Mouse (Mus musculus) NIH3T3 (cell line): ENCODE results near the gene Pla2g1b.
"Not testable (repeated sequence)": the region's sequence is repeated elsewhere in the genome, so short reads cannot be mapped to it uniquely, and the experiment has no call there.

ENCODE experiments used
- DNase-seq: peaks from one replicate; pipeline ENCODE4 v3.0.0-alpha.2; 2012; ENCODE audit warnings: low read depth

Pla2g1b gene

GRCm38 (mm10) chr5:115505617-115506016, 39.6 kb downstream of the Pla2g1b start:
- DNase-seq, result not testable (repeated sequence)

GRCm38 (mm10) chr5:115506454-115507201, 40.6 kb downstream of the Pla2g1b start, which contains the start of gene Pxn:
TSS of gene Pxn (plus strand) at chr5:115506676.
- DNase-seq, result peak; percentile 96

GRCm38 (mm10) chr5:115507267-115507980, 41.4 kb downstream of the Pla2g1b start:
- DNase-seq, result peak; percentile 19

GRCm38 (mm10) chr5:115507981-115508858, 42.2 kb downstream of the Pla2g1b start:
- peak; percentile 74 for DNase-seq

GRCm38 (mm10) chr5:115508859-115509147, 42.7 kb downstream of the Pla2g1b start:
- peak; percentile 61 for DNase-seq

- peak; percentile 30 for DNase-seq
These were observed 43.3 kb downstream of the Pla2g1b start for GRCm38 (mm10) chr5:115509321-115509761.

- DNase-seq, result peak; percentile 42
These were observed 44.0 kb downstream of the Pla2g1b start for GRCm38 (mm10) chr5:115509790-115510689.

GRCm38 (mm10) chr5:115512375-115512774, 46.3 kb downstream of the Pla2g1b start:
- DNase-seq, result no peak

GRCm38 (mm10) chr5:115513246-115513645, 47.2 kb downstream of the Pla2g1b start:
- DNase-seq, result no peak

GRCm38 (mm10) chr5:115513721-115514120, 47.7 kb downstream of the Pla2g1b start:
- no peak for DNase-seq

GRCm38 (mm10) chr5:115514346-115514745, 48.3 kb downstream of the Pla2g1b start:
- DNase-seq, result no peak

- peak; percentile 92 for DNase-seq
These were observed 49.0 kb downstream of the Pla2g1b start for GRCm38 (mm10) chr5:115514896-115515587.

- DNase-seq, result no peak
These were observed 50.2 kb downstream of the Pla2g1b start for GRCm38 (mm10) chr5:115516081-115516907.

- DNase-seq, result no peak
These were observed 50.8 kb downstream of the Pla2g1b start for GRCm38 (mm10) chr5:115516908-115517307.

GRCm38 (mm10) chr5:115517501-115517900, 51.4 kb downstream of the Pla2g1b start:
- no peak for DNase-seq

- DNase-seq, result not testable (repeated sequence)
These were observed 52.2 kb downstream of the Pla2g1b start for GRCm38 (mm10) chr5:115518214-115518613.

- DNase-seq, result no peak
These were observed 54.3 kb downstream of the Pla2g1b start for GRCm38 (mm10) chr5:115520325-115520869.

- DNase-seq, result peak; percentile 47
These were observed 55.7 kb downstream of the Pla2g1b start for GRCm38 (mm10) chr5:115521553-115522461.
